Comparison of ENCODE assay signal across 17 mouse cellular contexts in genomic region chr9:60988113-60988512, GRCm38 (mm10).
"Had no signal": no experiment of that assay in that cellular context is flagged by ENCODE, and none has a peak within 500 bp of the region (broad histone marks: within the 10 kb centered on the region; RNA-seq: fewer than 3 reads in every experiment).

No protein-coding gene starts in this region.

- ATAC-seq: liver, postnatal 0 days; lung, postnatal 0 days; midbrain, embryonic 13.5 days; midbrain, embryonic 15.5 days had no signal

- H3K4me1 ChIP-seq: midbrain, embryonic 15.5 days; neural tube, embryonic 12.5 days had no signal

- H3K36me3 ChIP-seq: lung, embryonic 15.5 days; midbrain, embryonic 13.5 days; midbrain, embryonic 15.5 days; neural tube, embryonic 12.5 days; stomach, embryonic 15.5 days had no signal

- H3K4me2 ChIP-seq: lung, embryonic 15.5 days; midbrain, embryonic 11.5 days; midbrain, embryonic 13.5 days; midbrain, embryonic 15.5 days; neural tube, embryonic 12.5 days; stomach, embryonic 15.5 days had no signal

- H3K9me3 ChIP-seq: lung, embryonic 15.5 days; megakaryocyte, embryonic 14.5 days; midbrain, embryonic 13.5 days; midbrain, embryonic 15.5 days; neural tube, embryonic 12.5 days; stomach, embryonic 15.5 days had no signal

- DNase-seq: liver, postnatal 0 days; lung, adult 2 months; lung, postnatal 14 days; lung, postnatal 36 days; right cerebral cortex, postnatal 14 days; thymus, postnatal 14 days; thymus, postnatal 36 days had no signal

- H3K9ac ChIP-seq: liver, postnatal 0 days; lung, embryonic 15.5 days; midbrain, embryonic 13.5 days; midbrain, embryonic 15.5 days; neural tube, embryonic 12.5 days; stomach, embryonic 15.5 days had no signal

- H3K27me3 ChIP-seq: midbrain, embryonic 15.5 days; neural tube, embryonic 12.5 days; stomach, embryonic 15.5 days had no signal

- H3K27ac ChIP-seq: lung, embryonic 15.5 days; macrophage; midbrain, embryonic 13.5 days; midbrain, embryonic 15.5 days; neural tube, embryonic 12.5 days; stomach, embryonic 15.5 days; stomach, postnatal 0 days had no signal

- H3K4me3 ChIP-seq: lung, embryonic 15.5 days; megakaryocyte, embryonic 14.5 days; midbrain, embryonic 13.5 days; midbrain, embryonic 15.5 days; neural tube, embryonic 12.5 days; stomach, embryonic 15.5 days had no signal
